Mouse (Mus musculus) heart, adult 2 months (tissue): ENCODE data around the gene Glis2.

Experiments used
- EP300 ChIP-seq: fragments of 200-500 bp; IDR thresholded peaks from 2 replicates; pipeline ENCODE4 v1.6.1; 2011; ENCODE audit warnings: low read depth, low read length, control low read depth; ENCODE audit not compliant: insufficient read depth
- POLR2A ChIP-seq: fragments of 200-500 bp; IDR thresholded peaks from 2 replicates; pipeline ENCODE4 v1.6.1; 2011; ENCODE audit warnings: mild to moderate bottlenecking, low read depth, low read length, control low read depth; ENCODE audit not compliant: insufficient read depth

- TF ChIP-seq POLR2A = no peak
- TF ChIP-seq EP300 = no peak
These were observed 15.9 kb upstream of the Glis2 start for GRCm38 (mm10) chr16:4578630-4579029.
